Mouse (Mus musculus) CH12.LX (cell line): Measurements from ENCODE around the gene Gm49673. TPM values are rescaled to one million over a fixed set of nuclear protein-coding genes. Genes with fewer than 3 reads are reported as not detected.
"Not testable (repeated sequence)": the region's sequence is repeated elsewhere in the genome, so short reads cannot be mapped to it uniquely, and the experiment has no call there.

Source experiments
- DNase-seq: peaks from one replicate; pipeline ENCODE4 v3.0.0-alpha.2; 2013; ENCODE audit errors: extremely low read depth
- H3K27ac ChIP-seq: 2 replicates; pipeline ENCODE4 v1.5.1; 2012; ENCODE audit warnings: low read depth, mild to moderate bottlenecking, control low read depth, moderate library complexity; ENCODE audit not compliant: insufficient read depth
- H3K27me3 ChIP-seq: replicated peaks from 2 replicates; pipeline ENCODE3; 2012; ENCODE audit warnings: inconsistent platforms
- H3K36me3 ChIP-seq, 2 experiments: replicated peaks in 1 of 2; 2 replicates each; pipeline versions ENCODE3 to v1.6.1; 2012; ENCODE audit warnings: inconsistent platforms in 1 of 2, low read length in 1 of 2, mild to moderate bottlenecking in 1 of 2, mixed read lengths in 1 of 2, moderate library complexity in 1 of 2; ENCODE audit not compliant: control insufficient read depth in 1 of 2, insufficient read depth in 1 of 2
- H3K4me1 ChIP-seq, 2 experiments: 2 replicates each; pipeline ENCODE4 v1.6.1; 2012; ENCODE audit warnings: inconsistent platforms in 1 of 2, moderate library complexity in 1 of 2; ENCODE audit not compliant: insufficient read depth in 2 of 2, control insufficient read depth in 1 of 2
- H3K4me2 ChIP-seq: 2 replicates; pipeline ENCODE4 v1.6.1; 2012; ENCODE audit warnings: low read depth, mild to moderate bottlenecking, control low read depth; ENCODE audit not compliant: poor library complexity, insufficient read depth, severe bottlenecking
- H3K4me3 ChIP-seq, 3 experiments: fragments of 150-350 bp in 1 of 3; sonication (generic) in 1 of 3; replicated peaks in 1 of 3; 2 replicates each; pipeline versions ENCODE3 to v1.5.1; 2011 to 2012; ENCODE audit warnings: low read depth in 2 of 3, low read length in 2 of 3, mild to moderate bottlenecking in 2 of 3, moderate library complexity in 2 of 3, control low read depth in 1 of 3, improper control_type of control experiment in 1 of 3, inconsistent platforms in 1 of 3, mixed read lengths in 1 of 3; ENCODE audit not compliant: poor library complexity in 1 of 3
- H3K79me2 ChIP-seq: replicated peaks from 2 replicates; pipeline ENCODE4 v1.6.1; 2012; ENCODE audit warnings: mild to moderate bottlenecking, moderate library complexity; ENCODE audit not compliant: control insufficient read depth, poor library complexity, insufficient read depth, severe bottlenecking; ENCODE audit errors: extremely low read depth
- H3K9ac ChIP-seq: 2 replicates; pipeline ENCODE4 v1.6.1; 2012; ENCODE audit warnings: low read depth, mild to moderate bottlenecking, control low read depth, moderate library complexity; ENCODE audit not compliant: insufficient read depth
- H3K9me3 ChIP-seq: replicated peaks from 2 replicates; pipeline ENCODE3; 2012; ENCODE audit warnings: low read length, inconsistent platforms, mixed read lengths
- CTCF ChIP-seq, 2 experiments: IDR thresholded peaks in 1 of 2; conservative IDR thresholded peaks in 1 of 2; 2 replicates each; pipeline ENCODE4 v1.5.1; 2011 to 2012; ENCODE audit warnings: low read depth in 2 of 2, low read length in 2 of 2, improper control_type of control experiment in 1 of 2, inconsistent platforms in 1 of 2, mild to moderate bottlenecking in 1 of 2, moderate library complexity in 1 of 2
- RAD21 ChIP-seq: IDR thresholded peaks from 2 replicates; pipeline ENCODE4 v1.6.1; 2011; ENCODE audit warnings: low read depth, mild to moderate bottlenecking, low read length, improper control_type of control experiment, moderate library complexity
- SMC3 ChIP-seq: IDR thresholded peaks from 2 replicates; pipeline ENCODE4 v1.6.1; 2011; ENCODE audit warnings: low read depth, low read length, improper control_type of control experiment
- dilution Hi-C: fragments of 300-500 bp; cut with MboI; formaldehyde crosslinking; loops from 2 replicates; pipeline ENCODE4 v1.14.3; 2020; ENCODE audit warnings: low sequenced_read_pairs; ENCODE audit not compliant: extremely low pct_unique_long_range_greater_than_20kb, extremely low pct_ligation_motif_present
- in situ Hi-C: fragments of 300-500 bp; cut with MboI; formaldehyde crosslinking; loops from 3 replicates; pipeline ENCODE4 v1.14.3; 2019; ENCODE audit warnings: low sequenced_read_pairs, low pct_ligation_motif_present, low pct_unique_long_range_greater_than_20kb, mixed read lengths
- polyA plus RNA-seq: library from polyadenylated mRNA; unstranded; fragments of >175 nt; gene quantifications from 2 replicates; pipeline ENCODE4 v1.2.1, GENCODE M21; 2012; ENCODE audit warnings: low read depth; ENCODE audit not compliant: insufficient read length
- total RNA-seq, 2 experiments: library from RNA; depleted of rRNA; stranded (reverse); fragments of 300-350 nt in 1 of 2; fragments of >200 nt in 1 of 2; gene quantifications; 2 replicates each; pipeline ENCODE4 v1.2.3; 2012 to 2014

Gm49673 gene
- total and polyA plus RNA-seq, 3 experiments = 0.10 TPM; not detected in 2

- dilution Hi-C loops, in situ Hi-C loops, H3K4me2 ChIP-seq, H3K4me3 ChIP-seq, H3K27ac ChIP-seq, H3K9ac ChIP-seq, H3K9me3 ChIP-seq, H3K36me3 ChIP-seq, H3K4me1 ChIP-seq, H3K79me2 ChIP-seq, H3K27me3 ChIP-seq: not testable (repeated sequence)
- DNase-seq = peak; percentile 11
- TF ChIP-seq RAD21 (peak; percentile 25), SMC3 (peak; percentile 37), CTCF (conservative IDR thresholded peaks at IDR 0.05 in 1 of 2, IDR thresholded peaks at IDR 0.05 in 1 of 2; ENCODE audit: low read depth in 2 of 2, low read length in 2 of 2) (peak in 1 of 2 experiments; percentile 51; a peak in 2 of 4 replicates)
Measured at GRCm38 (mm10) chr17:8160969-8161368, 13.4 kb upstream of the Gm49673 start.

DNA sequence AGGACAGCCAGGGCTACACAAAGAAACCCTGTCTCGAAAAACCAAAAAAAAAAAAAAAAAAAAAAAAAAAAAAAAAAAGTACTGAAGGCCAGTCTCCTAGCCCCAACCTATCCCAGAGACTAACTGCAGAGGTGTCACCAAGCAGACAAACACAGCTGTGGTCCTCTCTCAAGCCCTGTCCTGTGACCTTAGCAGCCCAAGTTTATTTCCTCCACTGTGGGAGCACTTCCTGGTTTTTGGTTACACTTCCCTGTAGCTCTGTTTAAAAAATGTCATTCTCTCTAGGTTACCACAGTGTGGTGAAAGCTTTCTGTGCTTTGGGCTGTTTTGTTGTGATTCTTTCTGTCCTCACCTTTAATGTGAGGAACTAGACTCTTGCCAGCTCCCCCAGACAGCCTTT, 11.0 kb upstream of the Gm49673 start:
- H3K4me3 ChIP-seq, dilution Hi-C loops, H3K36me3 ChIP-seq, H3K4me1 ChIP-seq, H3K9ac ChIP-seq, DNase-seq, H3K9me3 ChIP-seq, H3K27me3 ChIP-seq, H3K4me2 ChIP-seq, in situ Hi-C loops, H3K27ac ChIP-seq, H3K79me2 ChIP-seq: not testable (repeated sequence)

GRCm38 (mm10) chr17:8155982-8156381, 8.4 kb upstream of the Gm49673 start:
- H3K4me1 ChIP-seq, H3K4me3 ChIP-seq, in situ Hi-C loops, dilution Hi-C loops, H3K27ac ChIP-seq, H3K36me3 ChIP-seq, H3K9ac ChIP-seq, H3K79me2 ChIP-seq, H3K4me2 ChIP-seq, H3K27me3 ChIP-seq, H3K9me3 ChIP-seq, DNase-seq: not testable (repeated sequence)

DNA sequence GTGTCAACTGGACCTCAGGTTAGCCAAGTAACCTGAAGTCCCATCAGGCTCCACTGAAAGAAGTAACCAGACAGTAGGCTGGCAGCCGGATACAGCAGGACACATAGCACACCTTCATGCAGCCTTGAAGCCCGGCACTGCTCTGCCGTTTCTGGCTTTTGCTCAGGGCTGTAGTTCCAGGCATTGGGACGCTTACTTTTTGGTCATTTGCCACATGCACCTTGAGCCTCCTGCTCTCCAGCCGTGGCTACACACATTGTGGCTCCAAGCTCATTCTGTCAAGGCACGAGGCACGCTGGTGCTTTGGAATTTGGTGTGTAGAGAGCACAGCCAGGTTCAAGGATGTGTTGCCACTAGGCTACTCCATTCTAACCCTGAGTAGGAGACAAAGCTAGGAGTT, 7.4 kb upstream of the Gm49673 start:
- H3K27ac ChIP-seq, H3K79me2 ChIP-seq, H3K9ac ChIP-seq, H3K4me3 ChIP-seq, DNase-seq, in situ Hi-C loops, dilution Hi-C loops, H3K9me3 ChIP-seq, H3K36me3 ChIP-seq, H3K4me1 ChIP-seq, H3K27me3 ChIP-seq: not testable (repeated sequence)
- 0 out of 2 replicates have a peak overlapping the region, but pooled peaks have one; percentile 1 for H3K4me2 ChIP-seq

DNA sequence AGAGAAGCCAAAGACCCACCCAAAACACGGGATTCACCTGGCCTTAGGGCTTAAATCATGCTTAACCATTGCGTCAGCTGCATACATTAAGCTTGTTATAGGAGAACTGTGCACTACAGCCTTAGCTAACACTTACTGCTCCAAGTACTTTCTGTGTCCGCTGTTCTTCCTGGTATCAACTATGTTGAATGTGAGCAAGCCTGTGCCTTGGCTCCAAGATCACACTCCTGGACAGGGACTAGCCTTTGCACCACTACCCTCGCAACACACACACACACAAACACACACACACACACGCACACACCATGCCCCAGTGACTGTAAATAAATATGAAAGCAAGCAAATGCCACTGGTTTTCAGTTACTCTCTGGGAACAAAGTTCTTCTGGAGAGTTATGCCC, 657 bp downstream of the Gm49673 start:
- in situ Hi-C loops, DNase-seq, dilution Hi-C loops, H3K27ac ChIP-seq, H3K9me3 ChIP-seq, H3K4me1 ChIP-seq, H3K79me2 ChIP-seq, H3K36me3 ChIP-seq, H3K27me3 ChIP-seq: not testable (repeated sequence)
- Histone ChIP-seq H3K4me2 (peak overlapping the region; percentile 82), H3K4me3 (peak overlapping the region; percentile 32 to 87 (median 64)), H3K9ac (peak overlapping the region; percentile 96)

- H3K79me2 ChIP-seq, H3K27ac ChIP-seq, in situ Hi-C loops, H3K9ac ChIP-seq, H3K4me3 ChIP-seq, dilution Hi-C loops, H3K27me3 ChIP-seq, H3K9me3 ChIP-seq, DNase-seq, H3K4me1 ChIP-seq, H3K36me3 ChIP-seq: not testable (repeated sequence)
- peak overlapping the region; percentile 78; the same call in 1 of the 2 replicates for H3K4me2 ChIP-seq
Measured at GRCm38 (mm10) chr17:8143802-8144673, 3.5 kb downstream of the Gm49673 start.
